Comparison of ENCODE assay signal across 8 mouse cellular contexts in the genomic region with DNA sequence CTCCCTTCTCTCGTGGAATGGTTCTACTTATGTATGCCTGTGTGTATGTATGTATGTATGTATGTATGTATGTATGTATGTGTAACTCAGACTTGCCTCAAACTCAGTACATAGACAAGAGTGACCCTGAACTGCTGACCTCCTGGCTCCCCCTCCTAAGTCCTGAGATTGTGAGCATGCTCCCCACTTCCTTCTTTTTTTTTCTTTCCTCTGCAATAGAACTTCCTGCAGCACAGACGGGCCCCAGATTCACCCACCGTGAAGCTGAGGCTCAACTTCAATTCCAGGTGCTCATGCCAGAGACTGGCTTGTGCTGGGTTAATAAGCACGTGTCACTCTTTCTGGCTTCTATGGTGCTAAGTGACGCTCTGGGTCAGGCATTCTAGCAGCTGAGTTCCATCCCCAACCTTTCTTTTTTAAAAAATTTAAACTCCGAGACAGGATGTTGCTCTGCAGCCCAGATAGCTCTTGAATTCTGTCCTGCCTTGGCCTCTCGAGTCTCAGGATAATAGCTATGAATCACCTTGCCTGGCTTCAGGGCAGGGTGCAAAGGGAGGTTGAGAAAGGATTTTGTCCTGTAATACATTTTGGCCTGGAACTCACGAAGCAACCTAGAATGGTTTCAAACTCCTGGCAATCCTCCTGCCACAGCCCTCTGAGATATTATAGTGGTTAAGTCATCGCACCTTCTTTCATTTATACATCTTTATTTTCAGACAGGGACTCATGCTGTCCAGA. TPM values are rescaled to one million over a fixed set of nuclear protein-coding genes. Genes with fewer than 3 reads are reported as not detected.
A peak's percentile ranks its signal among the peaks of the same experiment; 100 is the strongest.
DNase-seq lines count a peak whose midpoint lies in the region; ATAC-seq lines count a peak whose summit lies in the region.

No protein-coding gene starts in this region.

- peaks cover 4% of the 10 kb centered on the region; the same call in 1 of the 2 replicates for H3K9me3 ChIP-seq in midbrain, embryonic 11.5 days (ENCODE audit: control insufficient read depth, low read length)
- H3K9me3 ChIP-seq in midbrain, embryonic 10.5 days (replicated peaks) = peaks cover 7% of the 10 kb centered on the region; the same call in 1 of the 2 replicates
- peaks cover 7% of the 10 kb centered on the region; the same call in 1 of the 2 replicates for H3K9me3 ChIP-seq in liver, embryonic 12.5 days (replicated peaks)
- no peaks in the 10 kb centered on the region for H3K9me3 ChIP-seq in stomach, embryonic 16.5 days (replicated peaks; ENCODE audit: control insufficient read depth, low read length)
- H3K9me3 ChIP-seq in intestine, embryonic 15.5 days = no peaks in the 10 kb centered on the region

- ATAC-seq in midbrain, embryonic 11.5 days (ENCODE audit: low FRiP score) = no peak
- no peak for ATAC-seq in liver, embryonic 12.5 days
- ATAC-seq in stomach, embryonic 16.5 days (ENCODE audit: insufficient read depth, low FRiP score) = no peak
- no peak for ATAC-seq in intestine, embryonic 15.5 days

- H3K27ac ChIP-seq in midbrain, embryonic 11.5 days (ENCODE audit: low read depth, low read length) = no peak overlapping the region
- H3K27ac ChIP-seq in midbrain, embryonic 10.5 days (replicated peaks) = no peak overlapping the region; the same call in 1 of the 2 replicates
- H3K27ac ChIP-seq in liver, embryonic 12.5 days = peak overlapping the region; percentile 81; the same call in 1 of the 2 replicates
- H3K27ac ChIP-seq in stomach, embryonic 16.5 days (ENCODE audit: low read length) = 0 out of 2 replicates have a peak overlapping the region, but pooled peaks have one; percentile 81
- no peak overlapping the region for H3K27ac ChIP-seq in intestine, embryonic 15.5 days

- peaks cover 5% of the 10 kb centered on the region for H3K4me1 ChIP-seq in midbrain, embryonic 11.5 days (ENCODE audit: control insufficient read depth, insufficient read depth, low read length)
- H3K4me1 ChIP-seq in midbrain, embryonic 10.5 days = peaks cover 15% of the 10 kb centered on the region
- peaks cover 28% of the 10 kb centered on the region for H3K4me1 ChIP-seq in liver, embryonic 12.5 days
- H3K4me1 ChIP-seq in stomach, embryonic 16.5 days (ENCODE audit: control insufficient read depth, insufficient read depth, low read length) = peaks cover 15% of the 10 kb centered on the region
- peaks cover 11% of the 10 kb centered on the region for H3K4me1 ChIP-seq in intestine, embryonic 15.5 days (replicated peaks)

- no peak overlapping the region for H3K4me2 ChIP-seq in midbrain, embryonic 11.5 days
- 0 out of 2 replicates have a peak overlapping the region, but pooled peaks have one; percentile 98 for H3K4me2 ChIP-seq in liver, embryonic 12.5 days
- H3K4me2 ChIP-seq in stomach, embryonic 16.5 days (ENCODE audit: low read depth, low read length) = peak overlapping the region; percentile 88; the same call in 1 of the 2 replicates
- H3K4me2 ChIP-seq in intestine, embryonic 15.5 days (replicated peaks) = no peak overlapping the region

- DNase-seq in cerebellum, adult 9-10 months = peak; percentile 37
- DNase-seq in cerebellum, adult 8-10 months = no peak
- DNase-seq in midbrain, embryonic 11.5 days (ENCODE audit: low spot score, missing footprints) = no peak
- DNase-seq in midbrain, embryonic 10.5 days (ENCODE audit: low spot score) = no peak
- DNase-seq in gastrocnemius, adult 18-20 months (ENCODE audit: low spot score) = no peak

- H3K27me3 ChIP-seq in midbrain, embryonic 11.5 days (ENCODE audit: control insufficient read depth, insufficient read depth, low read length) = no peaks in the 10 kb centered on the region
- peaks cover 12% of the 10 kb centered on the region for H3K27me3 ChIP-seq in midbrain, embryonic 10.5 days (ENCODE audit: low read depth, poor library complexity, severe bottlenecking)
- peaks cover 8% of the 10 kb centered on the region; the same call in 1 of the 2 replicates for H3K27me3 ChIP-seq in liver, embryonic 12.5 days (replicated peaks)
- no peaks in the 10 kb centered on the region for H3K27me3 ChIP-seq in stomach, embryonic 16.5 days (ENCODE audit: control insufficient read depth, insufficient read depth, low read length)
- H3K27me3 ChIP-seq in intestine, embryonic 15.5 days (replicated peaks) = no peaks in the 10 kb centered on the region

- H3K36me3 ChIP-seq in midbrain, embryonic 11.5 days (ENCODE audit: control insufficient read depth, insufficient read depth, low read length) = no peaks in the 10 kb centered on the region; the same call in 1 of the 2 replicates
- H3K36me3 ChIP-seq in midbrain, embryonic 10.5 days = peaks cover 24% of the 10 kb centered on the region
- H3K36me3 ChIP-seq in liver, embryonic 12.5 days = peaks cover 16% of the 10 kb centered on the region
- no peaks in the 10 kb centered on the region; the same call in 1 of the 2 replicates for H3K36me3 ChIP-seq in stomach, embryonic 16.5 days (ENCODE audit: control insufficient read depth, insufficient read depth, low read length)
- H3K36me3 ChIP-seq in intestine, embryonic 15.5 days = no peaks in the 10 kb centered on the region

- H3K9ac ChIP-seq in midbrain, embryonic 11.5 days (ENCODE audit: low read length) = peak overlapping the region; percentile 46; the same call in 1 of the 2 replicates
- peak overlapping the region; percentile 90; the same call in 1 of the 2 replicates for H3K9ac ChIP-seq in liver, embryonic 12.5 days
- 0 out of 2 replicates have a peak overlapping the region, but pooled peaks have one; percentile 88 for H3K9ac ChIP-seq in stomach, embryonic 16.5 days (ENCODE audit: low read length)
- H3K9ac ChIP-seq in intestine, embryonic 15.5 days = no peak overlapping the region

- 81% methylated on average over 9 of the region's 9 CpGs for WGBS in midbrain, embryonic 11.5 days
- WGBS in midbrain, embryonic 10.5 days = 77% methylated on average over 9 of the region's 9 CpGs
- WGBS in liver, embryonic 12.5 days (ENCODE audit: insufficient replicate concordance) = 51% methylated on average over 9 of the region's 9 CpGs
- WGBS in stomach, embryonic 16.5 days = 58% methylated on average over 9 of the region's 9 CpGs
- WGBS in intestine, embryonic 15.5 days = 60% methylated on average over 9 of the region's 9 CpGs

- no peak overlapping the region for H3K4me3 ChIP-seq in midbrain, embryonic 11.5 days (ENCODE audit: low read depth, low read length)
- no peak overlapping the region; the same call in 1 of the 2 replicates for H3K4me3 ChIP-seq in midbrain, embryonic 10.5 days
- no peak overlapping the region for H3K4me3 ChIP-seq in liver, embryonic 12.5 days
- no peak overlapping the region for H3K4me3 ChIP-seq in stomach, embryonic 16.5 days (replicated peaks; ENCODE audit: low read length)
- H3K4me3 ChIP-seq in intestine, embryonic 15.5 days (replicated peaks) = no peak overlapping the region

RNA-seq across cellular contexts. Expression of a gene that starts 5.1 kb away (rescaled TPM):
- polyA plus RNA-seq in midbrain, embryonic 11.5 days (2014; fragmentation: Nextera tagmentation; extraction: Ambion mirVana) = 64.7 and 68.7 TPM in 2 replicates
- polyA plus RNA-seq in midbrain, embryonic 10.5 days (2016; fragmentation: Nextera tagmentation; extraction: Ambion mirVana) = 57.5 and 60.4 TPM in 2 replicates
- polyA plus RNA-seq in liver, embryonic 12.5 days (2016; fragmentation: Nextera tagmentation; extraction: Ambion mirVana) = 37.1 and 37.2 TPM in 2 replicates
- 68.7 and 76.4 TPM in 2 replicates for polyA plus RNA-seq in stomach, embryonic 16.5 days (2015; fragmentation: Nextera tagmentation; extraction: Ambion mirVana)
- polyA plus RNA-seq in intestine, embryonic 15.5 days (2015; fragmentation: Nextera tagmentation; extraction: Ambion mirVana) = 53.4 and 59.8 TPM in 2 replicates
- total RNA-seq in gastrocnemius, adult 18-20 months (2021) = 1 to 10 TPM; 3.3 to 4.1 TPM

RNA-seq across cellular contexts. Expression of a gene that starts 49.2 kb away (rescaled TPM):
- polyA plus RNA-seq in midbrain, embryonic 11.5 days (2014; fragmentation: Nextera tagmentation; extraction: Ambion mirVana) = 41.1 and 42.7 TPM in 2 replicates
- polyA plus RNA-seq in midbrain, embryonic 10.5 days (2016; fragmentation: Nextera tagmentation; extraction: Ambion mirVana) = 63.8 and 65.9 TPM in 2 replicates
- 33.9 and 34.7 TPM in 2 replicates for polyA plus RNA-seq in liver, embryonic 12.5 days (2016; fragmentation: Nextera tagmentation; extraction: Ambion mirVana)
- polyA plus RNA-seq in stomach, embryonic 16.5 days (2015; fragmentation: Nextera tagmentation; extraction: Ambion mirVana) = 32.1 and 33.1 TPM in 2 replicates
- 34.1 and 38.7 TPM in 2 replicates for polyA plus RNA-seq in intestine, embryonic 15.5 days (2015; fragmentation: Nextera tagmentation; extraction: Ambion mirVana)
- total RNA-seq in gastrocnemius, adult 18-20 months (2021) = 10 to 100 TPM; 19.3 to 20.3 TPM

RNA-seq across cellular contexts. Expression of a gene that starts 49.2 kb away (rescaled TPM):
- polyA plus RNA-seq in midbrain, embryonic 11.5 days (2014; fragmentation: Nextera tagmentation; extraction: Ambion mirVana) = 24.2 and 30.1 TPM in 2 replicates
- 33.3 and 36.0 TPM in 2 replicates for polyA plus RNA-seq in midbrain, embryonic 10.5 days (2016; fragmentation: Nextera tagmentation; extraction: Ambion mirVana)
- 39.1 and 41.1 TPM in 2 replicates for polyA plus RNA-seq in liver, embryonic 12.5 days (2016; fragmentation: Nextera tagmentation; extraction: Ambion mirVana)
- 46.5 and 47.8 TPM in 2 replicates for polyA plus RNA-seq in stomach, embryonic 16.5 days (2015; fragmentation: Nextera tagmentation; extraction: Ambion mirVana)
- 51.4 and 65.0 TPM in 2 replicates for polyA plus RNA-seq in intestine, embryonic 15.5 days (2015; fragmentation: Nextera tagmentation; extraction: Ambion mirVana)
- 10 to 100 TPM in 1 of 2 experiments, 1 to 10 TPM in 1; 8.8 to 12.4 TPM for total RNA-seq in gastrocnemius, adult 18-20 months (2021)

Comparison
In these comparisons a context has a peak if more than half of its experiments do, and no peak if none do; other contexts are left out.
1. H3K27ac ChIP-seq: peak in liver, embryonic 12.5 days (single experiment) and stomach, embryonic 16.5 days (single experiment); none in midbrain, embryonic 11.5 days (single experiment), midbrain, embryonic 10.5 days (single experiment) and intestine, embryonic 15.5 days (single experiment).
2. H3K4me2 ChIP-seq: peak in liver, embryonic 12.5 days (single experiment) and stomach, embryonic 16.5 days (single experiment); none in midbrain, embryonic 11.5 days (single experiment) and intestine, embryonic 15.5 days (single experiment).